Mouse (Mus musculus) spleen, adult 2 months (tissue): ENCODE results near the gene Txlnb.

Experiments
- CTCF ChIP-seq: fragments of 200-500 bp; IDR thresholded peaks from 2 replicates; pipeline ENCODE4 v1.5.1; 2011; ENCODE audit warnings: mild to moderate bottlenecking, inconsistent platforms; ENCODE audit not compliant: insufficient read depth, insufficient read length, insufficient replicate concordance; ENCODE audit errors: extremely low read depth
- POLR2A ChIP-seq: fragments of 200-500 bp; IDR thresholded peaks from 2 replicates; pipeline ENCODE4 v1.6.1; 2011; ENCODE audit warnings: low read depth, low read length, inconsistent platforms

DNA sequence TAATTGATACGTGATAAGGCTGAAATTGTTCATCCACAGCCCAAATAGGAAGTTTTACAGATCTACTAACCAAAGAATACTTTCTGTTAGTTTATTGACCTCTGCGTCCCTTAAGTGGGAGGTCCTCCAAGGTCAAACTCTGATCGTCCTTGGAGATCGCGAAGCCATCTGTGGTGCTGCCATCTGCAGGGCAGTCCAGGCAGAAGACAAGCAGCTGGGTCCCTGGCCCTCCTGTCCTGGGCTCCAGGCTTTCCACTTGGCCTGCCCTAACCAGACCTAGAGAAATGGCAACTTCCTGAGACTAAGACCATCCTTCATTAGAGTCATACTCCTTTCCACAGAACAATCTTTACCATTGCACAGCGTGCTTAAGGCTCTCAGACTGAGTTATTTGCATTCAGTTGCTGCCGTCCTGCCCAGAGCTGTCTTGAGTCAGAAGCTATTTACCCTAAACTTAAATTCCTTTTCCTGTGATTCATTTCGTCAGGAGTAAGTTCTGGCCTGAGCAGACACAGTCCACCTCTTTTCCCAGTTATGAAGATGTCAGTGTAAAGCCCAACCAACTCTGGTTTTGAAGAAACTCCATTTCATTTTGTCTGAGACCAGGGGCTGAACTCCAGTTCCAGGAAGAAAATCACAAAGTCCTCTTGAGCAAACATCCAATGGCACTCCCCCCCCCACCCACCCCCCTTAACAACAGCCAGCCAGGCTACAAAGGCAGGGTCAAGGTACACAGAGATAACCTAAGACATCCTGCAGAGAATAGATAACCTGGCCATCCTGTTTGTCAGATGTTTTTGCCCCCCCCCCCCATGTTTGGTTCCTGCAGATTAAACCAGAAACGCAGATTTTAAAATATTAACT is 35.0 kb upstream of the Txlnb start:
- no peak for TF ChIP-seq CTCF
- TF ChIP-seq POLR2A = no peak
